Mouse (Mus musculus) ES-E14 (cell line): Measurements from ENCODE around the gene Gm1113. TPM values are rescaled to one million over a fixed set of nuclear protein-coding genes. Genes with fewer than 3 reads are reported as not detected.

ENCODE experiments used
- DNase-seq: peaks from one replicate; pipeline ENCODE4 v3.0.0-alpha.2; 2013; ENCODE audit warnings: low read depth, low spot score
- H3K27ac ChIP-seq: 2 replicates; pipeline ENCODE4 v1.5.1; 2012; ENCODE audit warnings: low read depth, mild to moderate bottlenecking, low read length, moderate library complexity, mixed read lengths; ENCODE audit not compliant: poor library complexity, insufficient read depth, severe bottlenecking
- H3K36me3 ChIP-seq: 2 replicates; pipeline ENCODE4 v1.6.1; 2012; ENCODE audit warnings: mild to moderate bottlenecking, low read length, moderate library complexity, mixed read lengths; ENCODE audit not compliant: control insufficient read depth, poor library complexity, insufficient read depth, severe bottlenecking
- H3K4me1 ChIP-seq, 2 experiments: fragments of 150-350 bp in 1 of 2; sonication (generic) in 1 of 2; 2 replicates each; pipeline ENCODE4 v1.6.1; 2012; ENCODE audit warnings: low read length in 2 of 2, mild to moderate bottlenecking in 1 of 2, mixed read lengths in 1 of 2; ENCODE audit not compliant: control insufficient read depth in 2 of 2, insufficient read depth in 2 of 2, poor library complexity in 1 of 2
- H3K4me3 ChIP-seq, 2 experiments: fragments of 150-350 bp in 1 of 2; sonication (generic) in 1 of 2; 2 replicates each; pipeline ENCODE4 v1.5.1; 2012; ENCODE audit warnings: low read length in 2 of 2, low read depth in 1 of 2, mild to moderate bottlenecking in 1 of 2, mixed read lengths in 1 of 2; ENCODE audit not compliant: insufficient read depth in 1 of 2, poor library complexity in 1 of 2, severe bottlenecking in 1 of 2
- H3K9ac ChIP-seq: 2 replicates; pipeline ENCODE4 v1.6.1; 2012; ENCODE audit warnings: low read depth, mild to moderate bottlenecking, low read length, mixed read lengths; ENCODE audit not compliant: poor library complexity, insufficient read depth, severe bottlenecking
- H3K9me3 ChIP-seq: fragments of 150-350 bp; sonication (generic); 2 replicates; pipeline ENCODE4 v1.6.1; 2012; ENCODE audit warnings: low read depth, mild to moderate bottlenecking, low read length; ENCODE audit not compliant: control insufficient read depth, insufficient read depth
- CHD2 ChIP-seq: IDR thresholded peaks from 2 replicates; pipeline ENCODE4 v1.6.1; 2014; ENCODE audit warnings: mild to moderate bottlenecking, low read depth, low read length, inconsistent platforms
- HCFC1 ChIP-seq: IDR thresholded peaks from 2 replicates; pipeline ENCODE4 v1.6.1; 2012; ENCODE audit warnings: low read length, inconsistent platforms, borderline replicate concordance; ENCODE audit not compliant: insufficient read depth
- MAFK ChIP-seq: IDR thresholded peaks from 2 replicates; pipeline ENCODE4 v1.6.1; 2014; ENCODE audit warnings: mild to moderate bottlenecking, low read depth, low read length, inconsistent platforms; ENCODE audit not compliant: insufficient read depth
- ZC3H11A ChIP-seq: IDR thresholded peaks from 2 replicates; pipeline ENCODE4 v1.6.1; 2012; ENCODE audit warnings: low read depth, mild to moderate bottlenecking, inconsistent platforms, low read length, borderline replicate concordance
- ZNF384 ChIP-seq: IDR thresholded peaks from 2 replicates; pipeline ENCODE4 v1.6.1; 2012; ENCODE audit warnings: low read depth, low read length, inconsistent platforms
- in situ Hi-C, 2 experiments: fragments of 600-800 bp; cut with MboI; formaldehyde crosslinking; loops; one replicate each; pipeline ENCODE4 v1.15.1; 2025; ENCODE audit warnings: low sequenced_read_pairs in 2 of 2, inconsistent platforms in 1 of 2; ENCODE audit not compliant: unreplicated experiment in 2 of 2
- total RNA-seq: library from RNA; depleted of rRNA; stranded (reverse); fragments of 300-350 nt; gene quantifications from 2 replicates; pipeline ENCODE4 v1.2.3, GENCODE M21; 2012

The Gm1113 gene
- total RNA-seq, 1 experiment = not detected

GRCm38 (mm10) chr9:35546745-35547144 is 28.7 kb upstream of the Gm1113 start:
- H3K36me3 ChIP-seq = no peaks in the 10 kb centered on the region
- H3K9ac ChIP-seq = no peak overlapping the region
- in situ Hi-C loops = no loop called here
- DNase-seq = no peak
- TF ChIP-seq CHD2 (no peak), HCFC1 (no peak), ZC3H11A (no peak), MAFK (no peak), ZNF384 (no peak)
- no peak overlapping the region for H3K4me3 ChIP-seq
- H3K27ac ChIP-seq = no peak overlapping the region
- no peaks in the 10 kb centered on the region for H3K9me3 ChIP-seq
- no peaks in the 10 kb centered on the region for H3K4me1 ChIP-seq

GRCm38 (mm10) chr9:35545704-35546103 is 27.6 kb upstream of the Gm1113 start:
- H3K9ac ChIP-seq = no peak overlapping the region
- in situ Hi-C loops = no loop called here
- H3K4me1 ChIP-seq = no peaks in the 10 kb centered on the region
- H3K36me3 ChIP-seq = no peaks in the 10 kb centered on the region
- H3K4me3 ChIP-seq = no peak overlapping the region
- TF ChIP-seq ZC3H11A (no peak), MAFK (no peak), ZNF384 (no peak), HCFC1 (no peak), CHD2 (no peak)
- no peaks in the 10 kb centered on the region for H3K9me3 ChIP-seq
- DNase-seq = no peak
- no peak overlapping the region for H3K27ac ChIP-seq

GRCm38 (mm10) chr9:35544666-35545065 is 26.6 kb upstream of the Gm1113 start:
- TF ChIP-seq CHD2 (no peak), ZNF384 (no peak)
- H3K27ac ChIP-seq = no peak overlapping the region
- H3K36me3 ChIP-seq = no peaks in the 10 kb centered on the region
- H3K9me3 ChIP-seq = no peaks in the 10 kb centered on the region
- H3K9ac ChIP-seq = no peak overlapping the region
- no peaks in the 10 kb centered on the region for H3K4me1 ChIP-seq
- DNase-seq = no peak
- no peak overlapping the region for H3K4me3 ChIP-seq
- in situ Hi-C loops = no loop called here

GRCm38 (mm10) chr9:35543099-35543860 is 25.2 kb upstream of the Gm1113 start:
- no peaks in the 10 kb centered on the region for H3K36me3 ChIP-seq
- TF ChIP-seq HCFC1 (no peak), MAFK (no peak), ZC3H11A (no peak), CHD2 (no peak), ZNF384 (no peak)
- no peak for DNase-seq
- no peak overlapping the region for H3K4me3 ChIP-seq
- no peak overlapping the region for H3K27ac ChIP-seq
- H3K9ac ChIP-seq = no peak overlapping the region
- no peaks in the 10 kb centered on the region for H3K9me3 ChIP-seq
- in situ Hi-C loops = no loop called here
- no peaks in the 10 kb centered on the region for H3K4me1 ChIP-seq

GRCm38 (mm10) chr9:35541941-35542340 is 23.9 kb upstream of the Gm1113 start:
- no peak overlapping the region for H3K27ac ChIP-seq
- H3K9ac ChIP-seq = no peak overlapping the region
- no peaks in the 10 kb centered on the region for H3K9me3 ChIP-seq
- no peak for DNase-seq
- H3K36me3 ChIP-seq = no peaks in the 10 kb centered on the region
- no peak overlapping the region for H3K4me3 ChIP-seq
- no peaks in the 10 kb centered on the region for H3K4me1 ChIP-seq
- in situ Hi-C loops = no loop called here
- TF ChIP-seq ZC3H11A (no peak), MAFK (no peak), CHD2 (no peak), HCFC1 (no peak), ZNF384 (no peak)
